Mouse (Mus musculus) mature B cell (primary cell): ENCODE data around the gene Vstm2a.

Experiments
- in situ Hi-C: fragments of 300-500 bp; cut with MboI; formaldehyde crosslinking; loops from 2 replicates; pipeline ENCODE4 v1.14.3; 2019

The Vstm2a gene

GRCm38 (mm10) chr11:16257473-16257921 is at the start of gene Vstm2a:
TSS of gene Vstm2a (plus strand) at chr11:16257724.
- in situ Hi-C loops: no loop called here

GRCm38 (mm10) chr11:16257011-16257410 is 513 bp upstream of the Vstm2a start:
- in situ Hi-C loops: no loop called here

GRCm38 (mm10) chr11:16258300-16258699 is 776 bp downstream of the Vstm2a start:
- in situ Hi-C loops: no loop called here

GRCm38 (mm10) chr11:16259876-16260275 is 2.4 kb downstream of the Vstm2a start:
- in situ Hi-C loops: no loop called here

- in situ Hi-C loops: no loop called here
Observed at GRCm38 (mm10) chr11:16260764-16261578, 3.4 kb downstream of the Vstm2a start.

- in situ Hi-C loops: no loop called here
Observed at GRCm38 (mm10) chr11:16268396-16268795, 10.9 kb downstream of the Vstm2a start.

GRCm38 (mm10) chr11:16290381-16290780 is 32.9 kb downstream of the Vstm2a start:
- in situ Hi-C loops: no loop called here

GRCm38 (mm10) chr11:16292960-16293359 is 35.4 kb downstream of the Vstm2a start:
- in situ Hi-C loops: no loop called here

GRCm38 (mm10) chr11:16296521-16296920 is 39.0 kb downstream of the Vstm2a start:
- in situ Hi-C loops: no loop called here

- in situ Hi-C loops: no loop called here
Observed at GRCm38 (mm10) chr11:16299492-16299891, 42.0 kb downstream of the Vstm2a start.

GRCm38 (mm10) chr11:16299960-16300359 is 42.4 kb downstream of the Vstm2a start:
- in situ Hi-C loops: no loop called here

GRCm38 (mm10) chr11:16300709-16301108 is 43.2 kb downstream of the Vstm2a start:
- in situ Hi-C loops: no loop called here

- in situ Hi-C loops: no loop called here
Observed at GRCm38 (mm10) chr11:16315097-16315496, 57.6 kb downstream of the Vstm2a start.

- in situ Hi-C loops: no loop called here
Observed at GRCm38 (mm10) chr11:16345179-16345578, 87.7 kb downstream of the Vstm2a start.

GRCm38 (mm10) chr11:16345676-16346075 is 88.2 kb downstream of the Vstm2a start:
- in situ Hi-C loops: no loop called here

GRCm38 (mm10) chr11:16351915-16352314 is 94.4 kb downstream of the Vstm2a start:
- in situ Hi-C loops: no loop called here

- in situ Hi-C loops: no loop called here
Observed at GRCm38 (mm10) chr11:16354356-16354755, 96.8 kb downstream of the Vstm2a start.

- in situ Hi-C loops: no loop called here
Observed at GRCm38 (mm10) chr11:16366852-16367587, 109.5 kb downstream of the Vstm2a start.

- in situ Hi-C loops: no loop called here
Observed at GRCm38 (mm10) chr11:16403627-16404026, 146.1 kb downstream of the Vstm2a start.

- in situ Hi-C loops: no loop called here
Observed at GRCm38 (mm10) chr11:16411736-16412135, 154.2 kb downstream of the Vstm2a start.

- in situ Hi-C loops: no loop called here
Observed at GRCm38 (mm10) chr11:16412609-16413008, 155.1 kb downstream of the Vstm2a start.

GRCm38 (mm10) chr11:16413077-16413644 is 155.6 kb downstream of the Vstm2a start:
- in situ Hi-C loops: no loop called here
